Mouse (Mus musculus): ENCODE data around the gene Olfr750. TPM values are rescaled to one million over a fixed set of nuclear protein-coding genes. Genes with fewer than 3 reads are reported as not detected.
"Not testable (repeated sequence)": the region's sequence is repeated elsewhere in the genome, so short reads cannot be mapped to it uniquely, and the experiment has no call there.

Gene Olfr750
- polyA plus RNA-seq (2015; fragmentation: Nextera tagmentation; extraction: Ambion mirVana) = not detected in 2 replicates

- Histone ChIP-seq H3K4me1 (no peaks in the 10 kb centered on the region), H3K9me3 (no peaks in the 10 kb centered on the region), H3K9ac (no peak within 1 kb of the TSS), H3K27ac (no peak within 1 kb of the TSS), H3K27me3 (no peaks in the 10 kb centered on the region), H3K4me2 (no peak within 1 kb of the TSS), H3K4me3 (no peak within 1 kb of the TSS), H3K36me3 (no peaks in the 10 kb centered on the region)
- 82% methylated on average over 3 of the region's 3 CpGs for WGBS
- no peak for ATAC-seq (ENCODE audit: insufficient number of reproducible peaks, low FRiP score, low TSS enrichment, low read depth)
Observed at GRCm38 (mm10) chr14:51074335-51074734, at the start of gene Olfr750. TSS of gene Olfr750 (minus strand) at chr14:51074435.

GRCm38 (mm10) chr14:51113916-51114560, 39.8 kb upstream of the Olfr750 start, which contains the start of gene Eddm3b:
TSS of gene Eddm3b (plus strand) at chr14:51114426.
- 44% methylated on average over 12 of the region's 12 CpGs for WGBS
- Histone ChIP-seq H3K4me2 (no peak within 1 kb of the TSS), H3K9me3 (no peaks in the 10 kb centered on the region), H3K4me1 (no peaks in the 10 kb centered on the region), H3K27me3 (no peaks in the 10 kb centered on the region), H3K36me3 (no peaks in the 10 kb centered on the region), H3K9ac (no peak within 1 kb of the TSS), H3K27ac (no peak within 1 kb of the TSS), H3K4me3 (no peak within 1 kb of the TSS)
- ATAC-seq (ENCODE audit: insufficient number of reproducible peaks, low FRiP score, low TSS enrichment, low read depth) = no peak

GRCm38 (mm10) chr14:51113476-51113875, 39.2 kb upstream of the Olfr750 start:
- ATAC-seq (ENCODE audit: insufficient number of reproducible peaks, low FRiP score, low TSS enrichment, low read depth) = no peak

GRCm38 (mm10) chr14:51111966-51112365, 37.7 kb upstream of the Olfr750 start:
- 35% methylated on average over 3 of the region's 3 CpGs for WGBS
- ATAC-seq (ENCODE audit: insufficient number of reproducible peaks, low FRiP score, low TSS enrichment, low read depth) = peak; percentile 63; the same call in 1 of the 2 replicates
- Histone ChIP-seq H3K4me3 (no peak overlapping the region), H3K9ac (no peak overlapping the region), H3K9me3 (no peaks in the 10 kb centered on the region), H3K27me3 (no peaks in the 10 kb centered on the region), H3K4me1 (no peaks in the 10 kb centered on the region), H3K4me2 (no peak overlapping the region), H3K27ac (no peak overlapping the region), H3K36me3 (no peaks in the 10 kb centered on the region)

More at GRCm38 (mm10) chr14:51113476-51113875, 39.2 kb upstream of the Olfr750 start:
- Histone ChIP-seq H3K4me3 (no peak overlapping the region), H3K9me3 (no peaks in the 10 kb centered on the region), H3K4me1 (no peaks in the 10 kb centered on the region), H3K27me3 (no peaks in the 10 kb centered on the region), H3K27ac (no peak overlapping the region), H3K9ac (no peak overlapping the region), H3K36me3 (no peaks in the 10 kb centered on the region), H3K4me2 (no peak overlapping the region)
- whole genome bisulfite sequencing = 42% methylated on average over 9 of the region's 9 CpGs

GRCm38 (mm10) chr14:51106449-51106967, 32.3 kb upstream of the Olfr750 start:
- ATAC-seq (ENCODE audit: insufficient number of reproducible peaks, low FRiP score, low TSS enrichment, low read depth) = no peak

GRCm38 (mm10) chr14:51104366-51104765, 30.1 kb upstream of the Olfr750 start:
- 77% methylated on average over 2 of the region's 2 CpGs for WGBS
- Histone ChIP-seq H3K27ac (no peak overlapping the region), H3K9ac (no peak overlapping the region), H3K27me3 (no peaks in the 10 kb centered on the region), H3K4me1 (no peaks in the 10 kb centered on the region), H3K4me2 (no peak overlapping the region), H3K36me3 (no peaks in the 10 kb centered on the region), H3K4me3 (no peak overlapping the region), H3K9me3 (no peaks in the 10 kb centered on the region)
- no peak for ATAC-seq (ENCODE audit: insufficient number of reproducible peaks, low FRiP score, low TSS enrichment, low read depth)

More at GRCm38 (mm10) chr14:51106449-51106967, 32.3 kb upstream of the Olfr750 start:
- Histone ChIP-seq H3K27me3 (no peaks in the 10 kb centered on the region), H3K9ac (no peak overlapping the region), H3K4me1 (no peaks in the 10 kb centered on the region), H3K27ac (no peak overlapping the region), H3K4me2 (no peak overlapping the region), H3K9me3 (no peaks in the 10 kb centered on the region), H3K36me3 (no peaks in the 10 kb centered on the region), H3K4me3 (no peak overlapping the region)

GRCm38 (mm10) chr14:51103217-51103616, 29.0 kb upstream of the Olfr750 start:
- Histone ChIP-seq H3K4me1 (no peaks in the 10 kb centered on the region), H3K9me3 (no peaks in the 10 kb centered on the region)
- WGBS = 63% methylated on average over 3 of the region's 3 CpGs

GRCm38 (mm10) chr14:51101284-51101683, 27.0 kb upstream of the Olfr750 start:
- no peaks in the 10 kb centered on the region for H3K4me1 ChIP-seq
- 0 out of 2 replicates have a peak overlapping the region, but pooled peaks have one; percentile 33 for H3K27ac ChIP-seq
- 60% methylated on average over 9 of the region's 9 CpGs for WGBS
- no peak overlapping the region for H3K9ac ChIP-seq
- no peak overlapping the region for H3K4me2 ChIP-seq
- no peak for ATAC-seq (ENCODE audit: insufficient number of reproducible peaks, low FRiP score, low TSS enrichment, low read depth)
- H3K4me3 ChIP-seq = no peak overlapping the region
- H3K27me3 ChIP-seq = no peaks in the 10 kb centered on the region
- no peaks in the 10 kb centered on the region for H3K36me3 ChIP-seq
- no peaks in the 10 kb centered on the region for H3K9me3 ChIP-seq

More at GRCm38 (mm10) chr14:51103217-51103616, 29.0 kb upstream of the Olfr750 start:
- H3K27ac ChIP-seq = no peak overlapping the region
- no peak overlapping the region for H3K4me3 ChIP-seq
- no peak overlapping the region for H3K9ac ChIP-seq
- ATAC-seq (ENCODE audit: insufficient number of reproducible peaks, low FRiP score, low TSS enrichment, low read depth) = no peak
- no peaks in the 10 kb centered on the region for H3K27me3 ChIP-seq
- no peaks in the 10 kb centered on the region for H3K36me3 ChIP-seq
- H3K4me2 ChIP-seq = no peak overlapping the region

GRCm38 (mm10) chr14:51098921-51099320, 24.7 kb upstream of the Olfr750 start:
- 93% methylated on average over 11 of the region's 11 CpGs for WGBS
- no peak for ATAC-seq (ENCODE audit: insufficient number of reproducible peaks, low FRiP score, low TSS enrichment, low read depth)
- Histone ChIP-seq H3K4me3 (no peak overlapping the region), H3K36me3 (no peaks in the 10 kb centered on the region), H3K4me1 (no peaks in the 10 kb centered on the region), H3K27me3 (no peaks in the 10 kb centered on the region), H3K9ac (no peak overlapping the region), H3K27ac (no peak overlapping the region), H3K9me3 (no peaks in the 10 kb centered on the region), H3K4me2 (no peak overlapping the region)

- not testable (repeated sequence) for H3K27ac ChIP-seq; H3K9me3 ChIP-seq; H3K9ac ChIP-seq; H3K27me3 ChIP-seq; H3K4me1 ChIP-seq; H3K36me3 ChIP-seq; H3K4me2 ChIP-seq; ATAC-seq (ENCODE audit: insufficient number of reproducible peaks, low FRiP score, low TSS enrichment, low read depth); H3K4me3 ChIP-seq
- 22% methylated on average over 1 of the region's 1 CpGs for WGBS
Observed at GRCm38 (mm10) chr14:51098300-51098699, 24.1 kb upstream of the Olfr750 start.

- Histone ChIP-seq H3K4me2 (no peak overlapping the region), H3K4me3 (no peak overlapping the region), H3K27me3 (no peaks in the 10 kb centered on the region), H3K9me3 (no peaks in the 10 kb centered on the region), H3K9ac (no peak overlapping the region), H3K36me3 (no peaks in the 10 kb centered on the region), H3K27ac (no peak overlapping the region), H3K4me1 (0 out of 2 replicates have a peak, but pooled peaks cover 5% of the 10 kb centered on the region)
- no peak for ATAC-seq (ENCODE audit: insufficient number of reproducible peaks, low FRiP score, low TSS enrichment, low read depth)
- 50% methylated on average over 9 of the region's 9 CpGs for WGBS
Observed at GRCm38 (mm10) chr14:51095736-51096524, 21.7 kb upstream of the Olfr750 start.

- ATAC-seq (ENCODE audit: insufficient number of reproducible peaks, low FRiP score, low TSS enrichment, low read depth) = no peak
- H3K4me3 ChIP-seq = no peak overlapping the region
- no peaks in the 10 kb centered on the region for H3K27me3 ChIP-seq
- no peak overlapping the region for H3K9ac ChIP-seq
- H3K4me1 ChIP-seq = 0 out of 2 replicates have a peak, but pooled peaks cover 5% of the 10 kb centered on the region
- H3K27ac ChIP-seq = no peak overlapping the region
- WGBS = 62% methylated on average over 9 of the region's 9 CpGs
- H3K36me3 ChIP-seq = no peaks in the 10 kb centered on the region
- no peaks in the 10 kb centered on the region for H3K9me3 ChIP-seq
- no peak overlapping the region for H3K4me2 ChIP-seq
Observed at GRCm38 (mm10) chr14:51094921-51095320, 20.7 kb upstream of the Olfr750 start.
